Mouse (Mus musculus) midbrain, embryonic 14.5 days (tissue): ENCODE results near the gene Ahnak2. TPM values are rescaled to one million over a fixed set of nuclear protein-coding genes. Genes with fewer than 3 reads are reported as not detected.

Experiments used
- ATAC-seq: fragments of 200-750 bp; cut with Nextera tagmentation; 2 replicates; pipeline ENCODE4 v1.8.0; 2017; ENCODE audit warnings: moderate number of reproducible peaks, moderate library complexity; ENCODE audit not compliant: low FRiP score, low TSS enrichment
- DNase-seq: peaks from one replicate; pipeline ENCODE4 v3.0.0-alpha.2; 2015
- H3K27ac ChIP-seq: fragments of 300-500 bp; sonication (generic); replicated peaks from 2 replicates; pipeline ENCODE4 v1.5.1; 2014; ENCODE audit warnings: mild to moderate bottlenecking, low read depth, low read length, moderate library complexity
- H3K27me3 ChIP-seq: fragments of 300-500 bp; sonication (generic); 2 replicates; pipeline ENCODE4 v1.6.1; 2014; ENCODE audit warnings: low read length, control low read depth, mixed read lengths; ENCODE audit not compliant: control insufficient read depth, insufficient read depth
- H3K36me3 ChIP-seq: fragments of 300-500 bp; sonication (generic); 2 replicates; pipeline ENCODE4 v1.6.1; 2014; ENCODE audit warnings: low read length, control low read depth; ENCODE audit not compliant: control insufficient read depth, insufficient read depth
- H3K4me1 ChIP-seq: fragments of 300-500 bp; sonication (generic); 2 replicates; pipeline ENCODE4 v1.6.1; 2014; ENCODE audit warnings: mild to moderate bottlenecking, antibody characterized with exemption, low read length, control low read depth; ENCODE audit not compliant: control insufficient read depth, insufficient read depth
- H3K4me2 ChIP-seq: fragments of 300-500 bp; sonication (generic); 2 replicates; pipeline ENCODE4 v1.6.1; 2014; ENCODE audit warnings: mild to moderate bottlenecking, low read length, moderate library complexity
- H3K4me3 ChIP-seq: fragments of 300-500 bp; sonication (generic); replicated peaks from 2 replicates; pipeline ENCODE4 v1.5.1; 2014; ENCODE audit warnings: low read depth, low read length
- H3K9ac ChIP-seq: fragments of 300-500 bp; sonication (generic); replicated peaks from 2 replicates; pipeline ENCODE4 v1.6.1; 2014; ENCODE audit warnings: mild to moderate bottlenecking, low read length, moderate library complexity
- H3K9me3 ChIP-seq: fragments of 300-500 bp; sonication (generic); 2 replicates; pipeline ENCODE4 v1.6.1; 2016; ENCODE audit warnings: low read length, control low read depth, mixed read lengths; ENCODE audit not compliant: control insufficient read depth
- WGBS: fragments of 180-500 bp; shearing (Covaris S2); extraction: QIAGEN DNeasy Blood & Tissue Kit; methylation state at CpG from one replicate; pipeline ENCODE4 v1.1.7; 2014; 5-methylcytosine and 5-hydroxymethylcytosine counted together
- polyA plus RNA-seq: library from polyadenylated mRNA; unstranded; fragments of >200 nt; fragmentation: Nextera tagmentation; extraction: Ambion mirVana; gene quantifications from 2 replicates; pipeline ENCODE4 v1.2.1, GENCODE M21; 2014

The Ahnak2 gene
- polyA plus RNA-seq, 1 experiment from 2014 or later = 0.75 TPM

GRCm38 (mm10) chr12:112804046-112804445, 1.6 kb upstream of the Ahnak2 start:
- Histone ChIP-seq H3K9me3 (no peaks in the 10 kb centered on the region), H3K27ac (no peak overlapping the region), H3K4me1 (peaks cover 11% of the 10 kb centered on the region), H3K4me2 (no peak overlapping the region), H3K27me3 (peaks cover 14% of the 10 kb centered on the region), H3K36me3 (no peaks in the 10 kb centered on the region), H3K9ac (no peak overlapping the region), H3K4me3 (no peak overlapping the region)
- no peak for ATAC-seq
- WGBS = 49% methylated on average over 13 of the region's 13 CpGs
- peak; percentile 50 for DNase-seq

DNA sequence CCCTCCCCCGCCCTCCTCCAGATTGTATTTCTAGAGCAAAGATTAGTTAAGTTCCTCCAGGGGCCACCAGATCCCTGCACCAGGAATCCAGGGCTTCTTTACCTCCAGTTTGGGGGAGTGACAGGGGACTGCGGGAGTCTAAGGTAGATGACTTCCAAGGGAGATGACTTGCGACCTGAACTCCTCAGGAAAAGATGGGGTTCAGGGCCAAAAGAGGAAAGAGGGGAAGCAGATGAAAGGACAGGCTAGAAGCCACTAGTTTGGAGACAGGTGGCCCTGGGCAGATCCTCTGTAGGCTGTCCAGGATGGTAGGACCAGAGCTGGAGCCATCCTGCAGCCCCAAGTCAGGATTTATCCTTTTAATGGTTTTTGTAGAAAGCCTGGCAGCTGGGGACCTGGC, 460 bp upstream of the Ahnak2 start:
- Histone ChIP-seq H3K9ac (no peak overlapping the region), H3K4me2 (peak overlapping the region; percentile 93), H3K36me3 (no peaks in the 10 kb centered on the region), H3K27ac (no peak overlapping the region), H3K4me1 (peaks cover 6% of the 10 kb centered on the region; the same call in 1 of the 2 replicates), H3K4me3 (peak overlapping the region; percentile 56; the same call in 1 of the 2 replicates), H3K27me3 (peaks cover 14% of the 10 kb centered on the region), H3K9me3 (no peaks in the 10 kb centered on the region)
- no peak for ATAC-seq
- DNase-seq = no peak
- WGBS = 21% methylated on average over 3 of the region's 3 CpGs

- DNase-seq (peak; percentile 81), ATAC-seq (no peak)
- H3K4me1 ChIP-seq = peaks cover 6% of the 10 kb centered on the region; the same call in 1 of the 2 replicates
- no peak overlapping the region for H3K4me2 ChIP-seq
- H3K4me3 ChIP-seq = no peak overlapping the region
- no peak overlapping the region for H3K9ac ChIP-seq
- WGBS = 11% methylated on average over 4 of the region's 4 CpGs
- peaks cover 14% of the 10 kb centered on the region for H3K27me3 ChIP-seq
- H3K9me3 ChIP-seq = no peaks in the 10 kb centered on the region
- H3K27ac ChIP-seq = no peak overlapping the region
- H3K36me3 ChIP-seq = no peaks in the 10 kb centered on the region
Observed at GRCm38 (mm10) chr12:112800476-112800875, 2.0 kb downstream of the Ahnak2 start.

DNA sequence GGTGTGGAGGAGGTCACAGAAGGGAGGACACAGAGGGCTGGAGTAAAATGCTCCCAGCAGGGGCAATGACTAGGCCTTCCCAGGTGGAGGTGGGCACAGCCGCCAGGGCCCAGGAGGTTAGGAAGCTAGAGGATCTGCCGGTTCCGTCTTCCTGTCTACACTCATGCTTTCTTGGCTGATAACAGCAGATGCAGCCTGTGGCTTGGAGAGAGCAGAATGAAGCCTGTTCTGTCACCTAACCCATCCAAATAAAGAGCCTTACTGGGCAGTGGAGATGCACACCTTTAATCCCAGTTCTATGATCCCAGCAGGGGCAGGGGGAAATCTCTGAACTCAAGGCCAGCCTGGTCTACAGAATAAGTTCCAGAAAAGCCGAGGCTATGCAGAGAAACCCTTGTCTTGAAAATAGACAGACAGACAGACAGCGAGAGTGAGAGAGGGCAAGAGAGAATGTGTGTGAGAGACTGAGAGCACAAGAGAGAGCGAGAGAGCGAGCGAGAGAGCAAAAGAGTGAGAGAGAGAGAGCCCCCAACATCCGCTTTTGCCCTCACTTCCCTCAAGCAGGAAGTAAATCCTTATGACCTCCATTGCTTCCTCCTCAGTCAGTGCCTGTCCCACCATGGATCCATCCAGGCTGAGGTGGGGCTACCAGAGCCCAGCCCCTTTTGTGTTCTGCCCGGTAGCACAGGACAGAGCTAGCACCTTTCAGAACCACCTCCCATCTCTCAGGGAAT, 3.1 kb downstream of the Ahnak2 start:
- no peaks in the 10 kb centered on the region for H3K9me3 ChIP-seq
- no peak for ATAC-seq
- no peak overlapping the region for H3K9ac ChIP-seq
- peaks cover 6% of the 10 kb centered on the region; the same call in 1 of the 2 replicates for H3K4me1 ChIP-seq
- WGBS = 80% methylated on average over 10 of the region's 10 CpGs
- no peak overlapping the region for H3K4me3 ChIP-seq
- no peaks in the 10 kb centered on the region for H3K36me3 ChIP-seq
- DNase-seq = no peak
- H3K27ac ChIP-seq = no peak overlapping the region
- peaks cover 14% of the 10 kb centered on the region for H3K27me3 ChIP-seq
- no peak overlapping the region for H3K4me2 ChIP-seq

DNA sequence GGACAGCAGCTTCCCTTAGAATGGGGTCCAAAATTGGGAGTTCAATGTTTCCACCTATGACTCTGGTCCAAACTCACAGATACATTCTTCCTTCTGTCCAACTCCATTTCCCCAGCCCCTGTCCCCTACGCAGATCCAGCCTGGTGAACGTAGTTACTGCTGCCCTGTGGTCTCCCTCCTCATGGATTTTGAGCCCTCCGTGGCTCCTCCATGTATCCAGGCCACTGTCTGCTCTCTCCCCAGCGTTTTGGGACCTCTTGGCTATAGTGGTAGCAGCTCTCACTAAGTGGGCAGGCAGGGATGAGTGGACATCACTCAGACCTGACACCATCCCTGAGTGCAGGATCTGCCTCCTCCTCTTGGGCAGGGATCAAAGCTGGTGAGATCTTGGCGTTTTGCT, 3.7 kb downstream of the Ahnak2 start:
- H3K36me3 ChIP-seq = no peaks in the 10 kb centered on the region
- no peak overlapping the region for H3K4me2 ChIP-seq
- DNase-seq = no peak
- no peak overlapping the region for H3K27ac ChIP-seq
- H3K4me3 ChIP-seq = no peak overlapping the region
- WGBS = 74% methylated on average over 5 of the region's 5 CpGs
- peaks cover 14% of the 10 kb centered on the region for H3K27me3 ChIP-seq
- H3K9me3 ChIP-seq = no peaks in the 10 kb centered on the region
- H3K9ac ChIP-seq = no peak overlapping the region
- ATAC-seq = no peak
- H3K4me1 ChIP-seq = peaks cover 6% of the 10 kb centered on the region; the same call in 1 of the 2 replicates

GRCm38 (mm10) chr12:112798332-112798681, 4.2 kb downstream of the Ahnak2 start:
- ATAC-seq = no peak
- H3K36me3 ChIP-seq = no peaks in the 10 kb centered on the region
- H3K4me2 ChIP-seq = no peak overlapping the region
- H3K27ac ChIP-seq = no peak overlapping the region
- DNase-seq = no peak
- no peaks in the 10 kb centered on the region for H3K9me3 ChIP-seq
- H3K4me3 ChIP-seq = no peak overlapping the region
- H3K4me1 ChIP-seq = peaks cover 6% of the 10 kb centered on the region; the same call in 1 of the 2 replicates
- peaks cover 14% of the 10 kb centered on the region for H3K27me3 ChIP-seq
- WGBS = 38% methylated on average over 5 of the region's 5 CpGs
- no peak overlapping the region for H3K9ac ChIP-seq

DNA sequence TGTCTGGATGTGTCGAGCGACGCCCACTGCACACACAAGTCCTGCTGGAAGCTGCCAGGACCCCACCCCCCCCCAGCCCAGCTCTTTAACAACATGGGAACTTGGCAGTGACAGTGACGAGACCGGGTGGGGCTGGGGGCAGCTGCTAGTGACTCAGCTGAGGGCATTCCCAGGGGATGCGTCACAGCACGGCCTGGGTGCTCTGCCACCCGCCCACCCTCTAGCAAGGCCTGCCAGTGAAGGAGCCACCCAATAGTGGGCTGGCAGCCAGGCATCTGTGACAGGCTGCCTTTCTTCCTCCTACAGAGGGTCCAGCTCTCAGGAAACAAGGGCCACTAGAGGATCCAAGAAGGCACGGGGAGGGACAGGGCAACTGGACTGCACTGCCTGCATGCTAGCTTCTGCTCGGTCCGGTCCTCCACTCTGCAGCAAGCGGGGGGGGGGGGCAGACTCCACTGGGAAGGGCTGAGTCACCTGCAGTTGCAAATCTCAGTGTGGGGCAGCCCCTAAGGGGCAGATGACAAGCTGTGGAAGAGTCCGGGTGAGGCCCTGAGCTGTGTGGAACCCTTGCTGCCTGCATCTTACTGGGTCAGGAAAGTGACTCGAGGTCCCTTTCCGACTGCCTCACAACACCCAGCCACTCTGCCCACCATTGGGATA, 4.7 kb downstream of the Ahnak2 start:
- Histone ChIP-seq H3K9me3 (no peaks in the 10 kb centered on the region), H3K36me3 (no peaks in the 10 kb centered on the region), H3K4me3 (no peak overlapping the region), H3K4me2 (no peak overlapping the region), H3K27me3 (peaks cover 14% of the 10 kb centered on the region), H3K27ac (no peak overlapping the region), H3K4me1 (peaks cover 6% of the 10 kb centered on the region; the same call in 1 of the 2 replicates), H3K9ac (no peak overlapping the region)
- ATAC-seq (no peak), DNase-seq (no peak)
- WGBS = 63% methylated on average over 15 of the region's 15 CpGs

DNA sequence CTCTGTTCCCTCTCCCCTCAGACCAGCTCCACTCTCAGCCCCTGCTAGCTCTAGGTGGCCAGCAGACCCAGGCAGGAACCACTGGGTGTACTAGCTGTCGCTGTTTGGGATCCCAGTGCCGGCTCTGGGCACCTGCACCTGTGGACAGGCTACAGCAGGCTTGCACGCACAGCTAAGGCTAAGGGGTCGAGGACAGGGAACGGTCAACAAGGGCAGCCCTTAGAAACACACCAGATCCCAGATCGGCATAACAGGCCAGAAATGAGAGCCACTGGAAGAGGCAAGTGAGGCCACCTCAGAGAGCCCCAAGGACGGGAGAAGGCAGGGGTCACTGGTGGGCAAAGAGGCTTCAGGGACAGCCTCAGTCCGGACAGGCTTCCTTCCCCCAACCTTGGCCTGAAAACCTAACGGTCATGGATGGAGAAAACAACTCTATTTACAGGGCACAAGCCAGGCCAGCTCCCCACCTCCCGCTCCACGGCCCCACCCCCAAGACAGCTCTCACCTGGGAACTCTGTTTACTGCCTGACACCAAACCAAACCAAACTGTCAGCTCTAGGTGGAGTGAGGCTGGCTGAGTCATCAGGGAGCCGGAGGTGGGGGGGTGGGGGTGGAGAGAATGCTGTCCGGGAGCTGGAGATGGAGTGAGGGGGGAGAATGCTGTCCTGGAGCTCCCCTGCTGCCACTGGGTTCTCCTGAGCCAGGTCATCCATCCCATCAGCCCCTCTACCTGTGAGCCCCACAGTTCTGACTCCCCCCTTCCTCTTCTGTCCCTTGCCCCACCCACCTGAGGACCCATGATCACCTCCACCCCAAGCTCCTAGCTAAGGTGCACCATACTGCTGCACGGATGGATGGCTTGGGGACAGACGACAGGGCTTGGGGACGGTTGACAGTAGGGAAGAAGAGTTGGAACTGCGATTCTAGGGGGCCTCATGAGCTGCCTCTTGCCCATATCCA, 5.6 kb downstream of the Ahnak2 start:
- Histone ChIP-seq H3K4me1 (peaks cover 2% of the 10 kb centered on the region; the same call in 1 of the 2 replicates), H3K27ac (no peak overlapping the region), H3K36me3 (no peaks in the 10 kb centered on the region), H3K9me3 (no peaks in the 10 kb centered on the region), H3K9ac (no peak overlapping the region; the same call in 1 of the 2 replicates), H3K4me2 (no peak overlapping the region), H3K27me3 (peaks cover 14% of the 10 kb centered on the region), H3K4me3 (no peak overlapping the region)
- 55% methylated on average over 17 of the region's 17 CpGs for WGBS
- ATAC-seq = no peak
- no peak for DNase-seq
